Mouse (Mus musculus): Measurements from ENCODE around the gene Adck1.

DNA sequence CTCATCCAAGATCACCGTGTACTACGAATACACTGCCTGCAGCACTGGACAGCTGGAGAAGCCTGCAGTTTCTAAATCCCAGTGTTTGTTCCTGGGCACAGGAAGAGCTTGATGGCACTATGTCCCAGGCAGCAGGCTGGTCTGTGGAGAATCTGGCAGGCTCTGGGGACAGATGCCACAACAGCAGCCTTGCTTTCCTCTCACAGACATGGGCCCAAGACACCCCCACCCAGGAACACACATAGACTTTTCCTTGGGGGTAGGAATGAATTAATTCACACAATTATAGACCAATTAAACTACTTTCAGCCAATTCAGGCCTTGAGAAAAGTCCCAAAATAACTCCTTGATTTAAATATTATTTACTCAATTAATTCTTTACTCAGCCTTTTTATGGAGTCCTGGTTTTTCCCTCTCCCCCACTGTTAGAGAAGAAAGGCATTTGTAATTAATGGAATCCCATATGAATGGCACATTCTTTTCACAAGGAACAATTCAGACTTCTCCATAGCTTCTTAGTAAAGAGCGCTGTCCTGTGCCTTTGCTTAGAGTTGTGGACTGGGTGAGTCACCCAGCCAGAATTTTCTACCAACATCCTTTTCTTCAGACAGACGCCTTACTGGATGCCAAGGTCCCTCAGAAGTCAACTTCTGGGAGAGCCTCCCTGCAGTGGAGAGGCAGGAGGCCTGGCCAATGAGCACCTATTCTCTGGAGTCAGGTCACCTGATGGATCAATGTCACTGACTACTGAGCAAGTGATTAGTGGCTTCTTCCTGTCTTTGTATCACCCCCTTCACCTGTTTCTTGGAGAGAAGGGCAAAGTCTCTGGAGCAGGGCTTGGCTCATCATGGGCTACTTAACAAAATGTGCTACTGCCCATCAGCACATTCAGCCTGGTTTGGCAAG is 90.6 kb downstream of the Adck1 start:
- no peak for TF ChIP-seq GATA1 (IDR thresholded peaks at IDR 0.05; ENCODE audit: borderline replicate concordance, low read length)
- no peak for TF ChIP-seq FLI1 (IDR thresholded peaks at IDR 0.05; ENCODE audit: low read length)

Measured in megakaryocyte, embryonic 14.5 days (primary cell).